Mouse (Mus musculus): ENCODE results near the gene Ciz1.

DNA sequence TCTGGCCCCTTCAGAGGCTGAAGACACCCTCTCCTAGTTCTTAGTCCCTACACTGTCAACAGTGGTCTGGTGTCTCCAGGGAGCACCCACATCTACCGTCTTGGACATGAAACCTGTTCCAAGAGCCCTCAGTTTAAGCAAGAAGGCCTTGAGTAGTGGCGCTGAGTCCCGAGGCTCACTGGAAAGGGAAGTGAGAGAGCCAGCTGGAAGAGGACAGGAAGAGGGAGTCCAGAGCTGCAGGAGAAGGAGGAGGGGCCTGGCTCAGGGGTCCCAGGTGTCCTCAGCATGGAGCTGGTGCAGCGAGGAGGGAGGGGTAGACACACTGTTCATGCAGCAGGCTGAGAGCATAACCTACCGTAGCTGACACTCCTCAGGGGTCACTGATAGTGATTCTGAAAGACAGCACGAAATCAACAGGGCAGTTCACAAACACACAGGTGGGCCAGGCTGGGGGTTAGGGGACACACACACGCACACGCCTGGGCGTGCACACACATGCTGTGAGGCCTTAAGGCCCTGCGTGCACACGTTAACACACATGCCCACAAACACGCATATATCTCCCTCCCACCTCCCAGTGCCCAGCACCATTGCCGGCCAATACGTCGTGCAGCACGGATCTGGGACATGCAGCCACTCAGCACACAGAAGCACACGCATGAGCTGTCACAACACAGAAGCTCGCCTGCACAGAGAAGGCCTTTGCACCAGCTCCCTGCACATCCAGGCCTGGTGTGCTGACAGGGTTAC is 41.9 kb upstream of the Ciz1 start:
- TF ChIP-seq CTCF (IDR thresholded peaks at IDR 0.05; ENCODE audit: low read depth, low read length) (no peak), POLR2A (IDR thresholded peaks at IDR 0.05; ENCODE audit: insufficient read depth, low read length) (no peak), EP300 (IDR thresholded peaks at IDR 0.05; ENCODE audit: insufficient read depth, low read depth, low read length) (no peak)
